Mouse (Mus musculus) hindlimb bud, embryonic 11.5 days (tissue): ENCODE data around the gene Zfp977.
"Not testable (repeated sequence)": the region's sequence is repeated elsewhere in the genome, so short reads cannot be mapped to it uniquely, and the experiment has no call there.

Experiments
- DNase-seq: peaks from one replicate; pipeline ENCODE4 v3.0.0-alpha.2; 2012; ENCODE audit warnings: low read depth, low spot score; ENCODE audit errors: extremely low spot score

Gene Zfp977

DNA sequence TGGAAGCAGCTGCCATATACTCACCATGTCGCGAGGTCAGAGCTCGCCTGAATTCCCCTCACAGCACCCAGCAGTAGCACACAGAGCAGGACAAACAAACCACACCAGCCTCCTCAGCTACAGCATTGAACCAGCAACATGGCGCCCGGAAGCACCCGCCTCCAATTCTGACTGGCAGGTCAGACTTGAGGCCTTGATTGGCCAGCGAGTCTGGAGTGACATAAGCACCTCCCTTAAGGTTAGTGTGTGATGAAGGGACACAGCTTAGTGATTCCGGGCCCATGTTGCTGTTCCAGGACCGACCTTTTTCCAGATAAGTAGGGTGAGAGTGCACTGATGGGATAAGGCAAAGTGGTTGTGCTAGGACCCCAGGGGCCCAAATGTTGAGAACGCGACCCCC lies at the start of gene Zfp977:
TSS of gene Zfp977 (minus strand) at position 135 of the 400 bp plus-strand sequence.
- not testable (repeated sequence) for DNase-seq

GRCm38 (mm10) chr7:42631031-42631430 lies 38.7 kb upstream of the Zfp977 start:
- DNase-seq, result not testable (repeated sequence)

- DNase-seq, result not testable (repeated sequence)
Measured at GRCm38 (mm10) chr7:42595666-42596065, 3.3 kb upstream of the Zfp977 start.

DNA sequence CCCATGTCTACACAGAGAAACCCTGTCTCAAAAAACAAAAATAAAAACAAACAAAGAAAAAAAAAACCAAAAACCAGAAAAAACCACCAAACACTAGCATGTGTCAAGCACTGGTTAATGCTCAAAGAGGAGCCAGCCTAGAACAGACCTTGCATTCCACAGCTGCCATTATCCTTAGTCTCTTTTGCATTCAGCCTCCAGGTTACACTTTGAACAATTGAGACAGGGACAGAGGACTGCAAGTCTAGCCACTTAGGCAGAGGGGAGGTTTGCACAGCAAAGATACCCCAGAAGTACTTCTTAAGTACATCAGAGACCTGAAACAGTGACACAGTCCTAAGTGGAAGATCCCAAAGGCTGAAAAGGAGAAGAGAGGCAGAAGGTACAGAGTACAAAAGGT lies 1.0 kb downstream of the Zfp977 start:
- DNase-seq, result not testable (repeated sequence)

- no peak for DNase-seq
Measured at GRCm38 (mm10) chr7:42578488-42578887, 13.9 kb downstream of the Zfp977 start, which contains the start of gene Gm21028. Gene Gm21028 (minus strand): TSS chr7:42578588.

GRCm38 (mm10) chr7:42551766-42552165 lies 40.6 kb downstream of the Zfp977 start:
- no peak for DNase-seq
